Mouse (Mus musculus) megakaryocyte, adult 5-6 weeks (primary cell): ENCODE measurements around the gene Zfp94. TPM values are rescaled to one million over a fixed set of nuclear protein-coding genes. Genes with fewer than 3 reads are reported as not detected.

Experiments
- ATAC-seq: 2 replicates; pipeline ENCODE4 v1.8.0; 2016; ENCODE audit warnings: mild to moderate bottlenecking, inconsistent platforms; ENCODE audit not compliant: poor library complexity, severe bottlenecking
- total RNA-seq, 2 experiments: library from RNA; stranded (forward) in 1 of 2; stranded (reverse) in 1 of 2; fragments of 153-499, 151-499 nt in 1 of 2; fragments of 221-1000, 200-1000 nt in 1 of 2; gene quantifications; 2 replicates each; pipeline versions ENCODE4 v1.2.3 to v1.2.4; 2015 to 2017

Gene Zfp94
- total RNA-seq, 2 experiments from 2014 or later = 0.49 to 0.95 TPM

DNA sequence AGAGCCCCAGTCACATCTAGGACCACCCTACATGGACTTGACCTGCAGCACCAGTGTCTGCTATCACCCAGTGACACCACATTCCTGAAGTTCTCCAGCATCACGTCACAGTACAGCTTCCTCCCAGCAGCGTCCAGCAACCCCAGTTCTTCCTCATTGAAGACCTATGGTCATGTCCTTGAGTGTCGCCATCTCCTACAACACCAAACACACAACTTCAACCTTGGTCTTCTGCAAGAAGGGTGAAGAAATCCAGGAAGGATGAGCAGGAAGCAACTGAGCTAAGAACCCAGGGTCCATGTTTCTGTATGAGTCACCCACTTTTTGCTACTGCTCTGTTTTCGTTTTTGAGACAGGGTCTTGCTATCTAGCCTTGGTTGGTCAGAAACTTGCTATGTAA, 6.1 kb upstream of the Zfp94 start:
- ATAC-seq = peak; percentile 83

DNA sequence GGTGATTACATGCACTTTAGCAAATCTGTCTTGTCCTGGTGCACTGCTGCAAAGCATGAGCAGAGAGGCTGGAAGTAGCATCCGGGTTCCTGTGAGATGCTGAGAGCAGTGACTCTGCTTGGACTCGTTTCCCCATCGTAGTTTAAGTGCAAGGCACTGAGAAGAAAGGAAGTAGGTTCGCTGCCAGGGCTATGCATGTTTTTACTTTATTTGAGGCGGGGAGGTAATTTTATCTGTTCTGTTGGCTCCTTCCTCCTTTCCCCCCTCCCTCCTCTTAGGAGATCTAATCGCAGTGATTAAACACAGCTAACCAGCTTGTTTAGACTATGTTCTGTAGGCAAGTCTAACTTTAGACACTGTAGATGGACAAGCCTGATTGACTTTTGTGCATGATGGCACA, 2.5 kb upstream of the Zfp94 start:
- ATAC-seq = no peak

DNA sequence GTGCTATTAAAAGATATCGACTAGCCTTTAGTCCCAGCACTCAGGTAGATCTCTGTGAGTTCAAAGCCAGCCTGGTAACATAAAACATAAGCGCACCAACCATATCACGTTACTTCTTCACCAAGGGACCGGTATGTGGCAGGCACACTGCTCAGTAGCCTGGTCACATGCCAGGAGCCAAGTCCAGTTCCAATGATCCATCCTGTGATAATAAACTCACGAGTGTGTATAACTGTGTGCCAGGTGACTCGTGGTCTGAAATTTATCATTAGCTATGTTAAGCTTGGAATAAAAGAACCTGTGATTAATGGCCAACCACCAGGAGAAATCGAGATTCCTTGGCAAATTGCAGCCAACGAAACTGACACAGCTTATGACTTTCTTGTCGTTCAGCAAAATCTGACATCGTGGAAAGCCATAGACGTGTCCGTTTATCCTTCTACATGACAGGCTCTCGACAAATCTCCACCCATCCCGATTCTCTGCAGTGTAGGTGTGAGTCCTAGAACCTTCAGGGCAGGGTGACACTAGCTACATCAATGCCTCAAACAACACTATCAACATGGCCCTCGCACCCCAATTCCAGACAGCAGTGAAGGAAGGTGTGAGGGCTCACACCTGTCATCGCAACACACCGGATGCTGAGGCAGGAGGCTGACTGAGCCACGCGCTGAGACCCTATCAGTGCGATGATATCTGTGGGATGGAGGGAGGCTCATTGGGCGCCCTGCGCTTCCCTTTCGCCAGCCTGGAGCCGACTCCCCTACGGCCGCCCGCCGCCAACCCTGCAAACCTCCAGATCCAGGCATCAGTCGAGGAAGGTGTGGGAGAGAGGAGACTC, 520 bp downstream of the Zfp94 start:
- peak; percentile 52 for ATAC-seq

DNA sequence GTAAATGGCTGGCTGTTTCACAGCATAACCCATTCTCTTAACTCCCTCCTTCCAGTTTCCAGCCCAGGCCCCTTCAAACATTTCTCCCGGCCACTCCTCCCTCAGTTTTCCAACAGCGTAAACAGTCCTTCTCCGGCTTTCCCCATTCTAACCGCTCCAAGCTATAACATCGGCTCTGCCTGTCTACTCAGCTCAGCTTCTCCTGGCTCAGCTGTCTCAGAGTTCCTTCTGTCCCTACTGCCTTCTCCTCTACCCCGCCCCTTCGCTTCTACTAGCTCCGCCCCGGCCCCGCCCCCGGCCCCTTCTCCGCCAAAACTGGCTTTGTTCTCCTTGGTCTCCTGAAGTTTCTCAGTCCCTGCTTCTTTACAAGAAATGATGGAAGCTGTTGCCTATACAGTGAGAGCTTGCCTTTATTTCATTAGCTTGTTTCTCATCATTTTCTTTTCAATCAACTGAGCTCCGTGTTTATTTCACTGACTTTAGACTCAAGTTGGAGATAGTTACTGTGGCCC, 15.6 kb downstream of the Zfp94 start, which contains the start of gene Zfp61:
Zfp61 (minus strand) TSS at position 462 of the 512 bp plus-strand sequence.
- ATAC-seq = peak; percentile 70

DNA sequence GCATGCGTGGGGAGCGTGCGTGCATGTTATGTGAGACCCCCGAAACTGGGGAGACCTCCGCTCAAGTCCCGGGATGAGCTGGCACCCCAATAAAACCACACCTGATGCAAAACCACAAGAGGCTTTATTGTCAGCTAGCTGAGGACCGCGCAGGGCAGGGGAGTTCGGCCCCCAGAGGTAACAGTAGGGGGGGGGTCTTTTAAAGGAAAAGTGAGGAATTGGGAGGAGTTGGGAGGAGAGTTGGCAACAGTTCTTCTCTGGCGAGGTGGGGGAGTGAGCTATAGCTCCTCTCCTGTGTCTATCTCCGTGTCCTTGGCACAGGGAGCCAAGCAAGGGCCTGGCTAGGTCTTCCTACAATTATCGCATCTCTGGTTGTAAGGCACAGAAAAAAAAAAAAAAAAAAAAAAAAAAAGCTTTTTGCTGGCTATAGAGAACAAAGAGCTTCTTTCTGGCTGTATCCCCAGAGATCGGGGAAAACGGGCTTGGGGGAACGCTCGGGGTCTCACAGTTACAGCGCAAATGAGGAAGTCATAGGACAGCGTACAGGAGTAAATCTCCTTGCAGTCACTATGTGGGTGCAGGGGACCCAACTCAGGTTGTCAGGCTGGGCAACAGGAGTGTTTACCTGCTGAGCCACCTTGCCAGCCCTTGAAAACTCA, 16.5 kb downstream of the Zfp94 start:
- ATAC-seq = peak; percentile 38; the same call in 1 of the 2 replicates

DNA sequence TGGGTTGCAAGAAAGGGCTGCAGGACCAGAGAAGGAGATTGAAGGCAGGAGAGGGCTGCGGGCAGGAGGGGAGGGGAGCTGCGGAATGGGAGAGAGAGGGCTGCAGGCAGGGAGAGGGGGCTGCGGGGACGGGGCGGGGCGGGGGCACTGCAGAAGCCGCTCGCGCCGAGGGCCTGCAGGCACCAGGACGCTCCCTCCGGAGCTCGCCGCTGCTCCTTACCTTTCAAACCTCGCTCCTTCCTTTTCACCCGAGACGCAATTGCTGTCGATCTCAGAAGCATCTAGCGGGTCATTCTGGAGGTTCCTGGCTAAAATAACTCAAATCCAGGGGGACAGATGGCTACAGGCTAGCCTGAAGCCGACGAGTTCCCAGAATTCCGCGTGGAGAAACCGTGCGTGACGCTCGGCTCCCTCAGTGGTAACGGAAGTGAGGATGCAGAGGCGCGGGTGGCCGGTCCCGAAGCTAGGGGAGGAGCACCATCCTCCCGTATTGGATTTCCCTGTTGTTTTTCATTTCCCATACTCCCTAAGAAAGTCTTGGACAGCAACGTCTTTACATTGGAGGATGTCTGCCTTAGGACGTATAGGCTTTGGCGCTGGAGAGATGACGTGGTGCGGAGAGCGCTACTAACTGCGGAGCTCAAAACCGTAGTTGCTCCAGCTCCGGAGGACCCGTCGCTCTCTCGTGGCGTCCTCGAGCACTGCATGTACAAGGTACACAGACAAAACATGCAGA, 17.3 kb downstream of the Zfp94 start:
- peak; percentile 89 for ATAC-seq

DNA sequence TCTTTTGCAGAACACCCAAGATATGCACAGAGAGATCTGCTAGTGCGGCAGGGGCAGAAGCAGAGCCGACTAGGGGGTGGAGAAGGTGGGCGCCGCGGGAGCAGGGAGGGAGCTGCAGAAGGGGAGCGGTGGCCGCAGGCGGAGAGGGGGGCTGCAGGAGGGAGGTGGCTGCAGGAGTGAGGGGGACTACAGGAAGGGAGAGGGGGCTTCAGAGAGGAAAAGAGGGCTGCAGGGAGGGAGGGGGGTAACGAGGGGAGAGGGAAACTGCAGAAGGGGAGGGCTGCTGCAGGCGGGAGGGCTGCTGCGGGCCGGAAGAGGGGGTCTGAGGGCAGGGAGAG, 17.9 kb downstream of the Zfp94 start:
- ATAC-seq = no peak

DNA sequence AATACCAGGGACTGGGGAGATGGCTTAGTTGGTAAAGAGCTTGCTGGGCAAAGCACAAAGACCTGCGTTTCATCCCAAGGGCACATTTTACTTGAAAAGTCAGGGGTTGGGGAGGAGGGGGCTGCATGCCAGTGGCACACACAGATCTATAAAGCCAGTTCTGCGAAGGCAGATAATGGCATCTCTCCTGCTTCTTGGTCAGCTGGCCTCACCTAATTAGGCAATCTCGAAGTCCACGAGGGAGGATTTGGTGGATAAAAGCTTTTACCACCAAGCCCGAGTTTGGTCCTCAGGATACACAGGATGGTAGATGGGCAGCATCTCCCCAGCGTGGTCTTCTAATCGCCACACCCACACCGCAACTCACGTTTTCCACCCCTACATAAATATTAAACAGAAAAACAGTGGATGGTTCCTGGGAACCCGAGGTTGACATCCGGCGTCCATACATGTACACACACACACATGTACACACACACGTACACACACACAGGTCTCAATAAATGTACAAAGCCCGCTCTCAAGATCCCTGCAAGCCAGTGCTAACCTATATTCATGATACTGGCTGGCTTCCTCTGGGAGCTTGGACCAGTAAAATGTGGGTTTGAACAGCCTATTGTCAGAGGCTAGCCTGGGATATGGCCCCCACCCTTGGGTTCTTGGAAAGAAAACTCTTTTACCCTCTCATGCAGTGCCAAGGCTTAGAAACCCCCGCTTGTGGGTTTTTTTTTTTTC, 18.9 kb downstream of the Zfp94 start:
- ATAC-seq = no peak

DNA sequence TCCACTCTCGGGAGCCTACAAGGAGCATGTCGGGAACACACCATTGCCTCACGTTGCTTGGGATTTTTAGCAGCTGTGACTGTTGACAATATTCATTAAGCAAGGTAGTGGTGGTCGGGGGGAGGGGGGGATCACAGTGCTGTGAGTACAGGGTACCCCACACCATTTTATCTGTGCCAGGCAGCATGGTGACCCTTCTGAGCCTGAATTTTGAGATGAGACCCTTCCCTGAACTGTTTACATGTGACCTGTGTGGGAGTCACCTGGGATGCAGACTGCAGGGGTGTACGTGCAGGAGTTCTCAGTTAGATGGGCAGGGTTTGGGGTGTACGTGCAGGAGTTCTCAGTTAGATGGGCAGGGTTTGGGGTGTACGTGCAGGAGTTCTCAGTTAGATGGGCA, 20.1 kb downstream of the Zfp94 start:
- ATAC-seq = no peak

DNA sequence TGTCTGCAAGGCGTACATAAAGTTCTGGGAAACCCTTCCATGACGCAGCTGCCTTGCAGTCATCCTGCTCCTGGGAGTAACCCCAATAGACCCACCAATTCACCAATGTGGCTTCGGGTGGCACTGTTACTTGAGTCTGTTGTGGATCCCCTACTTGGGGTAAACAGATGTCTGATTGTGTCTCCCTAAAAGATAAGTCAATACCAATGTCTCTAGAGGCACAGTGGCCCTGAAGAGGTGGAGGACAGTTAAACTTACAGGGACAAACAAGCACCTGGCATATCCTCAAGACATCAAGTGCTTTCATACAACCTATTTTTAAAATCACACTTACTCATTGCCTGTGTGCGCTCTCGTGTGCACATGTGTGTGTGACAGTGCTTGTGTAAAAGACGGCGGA, 21.1 kb downstream of the Zfp94 start:
- ATAC-seq = no peak

DNA sequence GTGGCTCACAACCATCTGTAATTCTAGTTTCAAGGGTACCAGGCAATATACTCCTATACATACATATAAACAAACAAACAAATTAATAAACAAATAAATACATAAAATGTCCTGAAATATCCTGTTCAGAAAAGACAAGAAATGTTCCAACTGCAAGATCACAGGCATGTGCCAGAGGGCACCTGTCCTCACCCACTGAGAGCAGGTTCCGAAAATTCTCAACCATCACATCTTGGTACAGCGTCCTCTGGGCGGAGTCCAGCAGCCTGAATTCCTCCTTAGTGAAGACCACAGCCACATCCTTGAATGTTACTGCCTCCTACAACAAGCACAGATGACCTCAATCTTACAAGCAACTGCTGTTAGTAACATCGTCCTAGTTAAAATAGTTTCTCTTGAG, 21.7 kb downstream of the Zfp94 start:
- ATAC-seq = no peak

DNA sequence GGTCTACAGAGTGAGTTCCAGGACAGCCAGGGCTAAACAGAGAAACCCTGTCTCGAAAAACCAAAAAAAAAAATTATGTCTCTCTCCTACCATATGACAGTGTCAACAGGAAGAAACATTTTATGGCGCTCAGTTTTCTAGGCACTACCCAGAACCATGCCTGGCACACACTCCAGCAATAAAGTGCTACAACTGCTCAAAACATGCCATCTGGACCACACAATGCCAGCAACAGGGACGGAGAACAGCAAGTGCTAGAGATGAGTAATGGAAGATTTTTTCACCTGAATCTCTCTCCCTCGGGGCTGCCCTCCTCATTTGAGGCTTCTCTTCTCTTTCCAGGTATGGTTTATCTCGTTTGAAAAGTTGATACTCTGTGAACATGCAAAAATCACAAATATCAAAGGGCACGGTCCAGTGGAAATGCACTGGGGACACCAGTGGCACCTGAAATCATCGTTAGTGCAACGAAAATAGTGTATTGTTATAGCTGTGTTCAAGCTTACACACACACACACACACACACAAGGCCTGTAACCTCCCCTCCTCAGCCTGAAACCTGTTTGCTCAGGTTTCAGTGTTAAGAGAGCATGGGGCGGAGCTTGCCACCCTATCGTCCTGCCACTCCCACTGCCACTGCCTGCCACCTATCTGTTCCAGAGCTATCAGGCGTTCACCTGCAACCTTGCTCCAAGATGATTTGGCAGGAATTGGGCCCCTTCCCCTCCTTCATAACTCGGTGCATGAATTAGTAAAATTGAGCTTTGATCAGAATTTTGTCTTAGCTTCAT, 23.2 kb downstream of the Zfp94 start:
- no peak for ATAC-seq

DNA sequence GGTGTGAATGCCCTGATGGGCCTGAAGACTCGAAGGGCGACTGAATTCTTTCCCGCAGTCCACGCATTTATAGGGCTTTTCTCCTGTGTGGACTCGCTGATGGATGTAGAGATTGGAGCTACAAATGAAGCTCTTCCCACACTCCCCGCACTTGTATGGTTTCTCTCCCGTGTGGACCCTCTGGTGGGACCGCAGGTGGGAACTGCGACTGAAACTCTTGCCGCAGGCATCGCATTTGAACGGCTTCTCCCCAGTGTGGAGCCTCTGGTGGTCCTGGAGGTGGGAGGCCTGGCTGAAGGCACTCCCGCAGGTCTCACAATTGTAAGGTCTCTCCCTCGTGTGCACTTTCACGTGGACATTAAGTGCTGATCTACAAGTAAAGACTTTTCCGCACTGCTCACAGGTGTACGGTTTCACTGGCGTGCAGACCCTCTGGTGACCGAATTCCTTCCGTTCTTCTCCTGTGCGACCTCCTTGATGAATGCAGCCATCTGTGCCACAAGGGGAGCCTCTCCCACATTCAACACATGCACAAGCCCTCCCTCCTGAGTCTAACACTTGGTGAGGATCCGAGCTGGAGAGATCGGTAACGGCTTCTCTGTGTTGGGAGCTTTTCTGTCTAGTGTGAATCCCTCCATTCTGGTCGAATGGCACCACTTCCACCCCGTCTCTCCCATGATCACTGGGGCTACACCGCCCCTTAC, 24.9 kb downstream of the Zfp94 start:
- ATAC-seq = no peak

DNA sequence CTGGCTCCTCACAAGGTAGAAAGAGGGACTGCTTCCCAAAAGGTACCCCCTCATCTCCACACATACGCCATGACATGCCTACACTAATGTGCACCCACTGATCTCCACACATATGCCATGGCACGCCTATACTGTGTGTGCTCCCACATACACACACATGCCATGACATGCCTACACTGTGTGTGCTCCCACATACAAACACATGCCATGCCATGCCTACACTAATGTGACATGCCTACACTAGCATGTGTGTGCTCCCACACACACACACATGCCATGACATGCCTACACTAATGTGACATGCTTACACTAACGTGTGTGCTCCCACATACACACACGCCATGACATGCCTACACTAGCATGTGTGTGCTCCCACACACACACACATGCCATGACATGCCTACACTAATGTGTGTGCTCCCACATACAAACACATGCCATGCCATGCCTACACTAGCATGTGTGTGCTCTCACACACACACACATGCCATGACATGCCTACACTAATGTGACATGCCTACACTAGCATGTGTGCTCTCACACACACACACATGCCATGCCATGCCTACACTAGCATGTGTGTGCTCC, 26.3 kb downstream of the Zfp94 start:
- ATAC-seq = no peak

DNA sequence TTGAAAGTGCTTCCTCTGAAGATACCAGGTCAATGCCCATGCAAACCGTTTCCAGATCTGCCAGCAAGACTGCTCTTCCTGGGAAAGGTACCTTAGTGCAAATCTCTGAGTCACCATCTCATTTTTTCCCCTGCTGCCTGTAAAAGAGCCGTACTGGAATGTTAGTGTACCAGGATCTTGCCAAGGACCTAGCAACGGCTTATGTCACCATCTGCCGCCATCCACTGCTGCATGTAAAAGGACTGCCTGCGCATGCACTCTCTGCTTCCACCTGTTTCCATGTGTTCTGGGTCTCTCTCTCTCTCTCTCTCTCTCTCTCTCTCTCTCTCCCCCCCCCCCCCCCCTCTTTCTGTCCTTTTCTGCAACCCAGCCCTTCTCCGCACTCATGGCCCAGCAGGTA, 28.0 kb downstream of the Zfp94 start:
- no peak for ATAC-seq

DNA sequence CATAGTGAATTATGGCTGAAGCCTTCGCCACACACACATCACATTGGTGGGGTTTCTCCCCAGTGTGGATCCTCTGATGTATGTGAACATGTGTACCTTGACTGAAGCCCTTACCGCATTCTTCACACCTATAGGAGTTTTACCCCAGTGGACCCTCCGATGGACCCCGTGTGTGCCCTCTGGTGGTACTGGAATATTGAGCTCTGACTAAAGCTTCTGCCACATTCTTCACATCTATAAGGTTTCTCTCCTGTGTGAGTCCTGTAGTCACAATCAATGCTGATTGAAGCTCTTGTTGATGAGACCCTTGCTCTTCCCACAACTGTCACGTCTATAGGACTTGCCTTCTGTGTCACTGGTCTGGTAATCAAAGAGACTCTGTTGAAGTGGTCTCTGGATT, 28.8 kb downstream of the Zfp94 start:
- ATAC-seq = no peak

DNA sequence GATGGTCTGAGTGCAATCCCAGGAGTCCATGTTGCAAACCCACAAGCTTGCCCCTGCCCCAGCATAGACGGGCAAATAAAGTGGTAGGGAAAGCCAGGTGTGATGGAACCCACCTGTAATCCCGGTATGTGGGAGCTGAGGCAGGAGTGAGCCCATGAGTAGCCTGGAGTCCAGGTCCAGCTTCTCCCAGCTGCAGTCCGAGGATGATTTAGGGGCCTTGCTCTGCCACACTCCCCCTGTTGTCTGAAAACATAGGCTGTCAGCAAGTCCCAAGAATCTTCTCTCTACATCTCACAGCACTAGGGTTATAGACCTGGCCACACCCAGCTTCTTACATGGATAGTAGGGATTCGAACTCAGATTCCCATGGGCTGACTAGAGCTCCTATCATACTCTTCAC, 29.6 kb downstream of the Zfp94 start:
- no peak for ATAC-seq

DNA sequence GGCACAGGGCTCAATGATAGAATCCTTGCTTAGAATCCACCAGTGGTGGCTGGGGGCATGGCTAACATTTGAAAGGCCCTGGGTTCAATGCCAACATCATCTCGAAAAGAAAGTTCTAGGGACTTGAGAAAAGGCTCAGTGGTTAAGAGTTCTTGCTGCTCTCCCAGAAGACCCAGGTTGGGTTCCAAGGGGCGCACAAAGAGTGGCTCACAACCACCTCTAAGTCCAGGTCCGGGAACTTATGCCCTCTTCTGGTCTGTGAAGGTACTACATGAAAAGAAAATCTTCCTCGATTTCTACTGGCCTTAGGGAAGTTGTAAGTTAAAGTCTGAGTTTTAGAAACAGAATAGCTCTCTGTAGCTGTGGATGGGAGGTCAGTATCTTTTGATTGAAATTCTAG, 30.4 kb downstream of the Zfp94 start:
- no peak for ATAC-seq

DNA sequence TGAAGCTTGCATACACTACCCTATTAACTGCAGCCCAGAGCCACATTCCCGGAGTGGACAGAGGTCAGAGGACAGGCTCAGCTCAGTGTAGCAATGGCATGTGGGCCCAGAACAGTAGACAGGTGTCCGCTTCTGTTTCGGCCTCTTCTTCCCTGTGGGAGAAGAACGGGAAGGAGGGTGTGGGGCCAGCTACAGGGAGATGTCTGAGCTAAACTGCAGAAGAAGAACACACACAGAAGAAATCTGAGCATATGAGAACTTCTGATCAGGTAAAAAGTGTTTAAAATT, 35.7 kb downstream of the Zfp94 start:
- no peak for ATAC-seq
